Comparison of ENCODE assay signal across 46 mouse cellular contexts in the genomic region with DNA sequence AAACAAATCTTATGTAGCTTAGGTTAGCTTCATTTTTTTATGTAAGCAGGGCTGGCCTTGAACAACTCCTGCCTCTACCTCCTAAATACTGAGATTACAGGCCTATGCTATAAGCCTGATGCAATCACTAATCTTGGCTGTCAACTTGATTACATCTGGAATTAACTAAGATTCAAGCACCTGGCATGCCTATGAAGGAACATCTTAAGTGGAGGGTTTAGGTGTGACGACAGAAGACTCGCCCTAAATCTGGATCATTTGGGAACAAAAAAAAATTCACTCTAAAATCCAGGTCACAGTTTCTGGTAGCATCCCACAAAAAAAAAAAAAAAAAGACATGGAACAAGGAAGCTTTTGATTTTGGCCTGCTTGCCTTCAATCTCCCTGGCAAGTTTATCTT. TPM values are rescaled to one million over a fixed set of nuclear protein-coding genes. Genes with fewer than 3 reads are reported as not detected.
"Had no signal": no experiment of that assay in that cellular context is flagged by ENCODE, and none has a peak within 500 bp of the region (broad histone marks: within the 10 kb centered on the region; RNA-seq: fewer than 3 reads in every experiment).

No protein-coding gene starts in this region.

- H3K27ac ChIP-seq: limb, embryonic 10.5 days; limb, embryonic 12.5 days; limb, embryonic 13.5 days; limb, embryonic 15.5 days; liver, embryonic 12.5 days; liver, embryonic 13.5 days; liver, embryonic 14.5 days; liver, embryonic 15.5 days; lung, embryonic 15.5 days; macrophage; midbrain, embryonic 10.5 days; midbrain, embryonic 12.5 days; midbrain, embryonic 13.5 days; midbrain, embryonic 15.5 days; neural tube, embryonic 12.5 days had no signal

- DNase-seq: left cerebral cortex, postnatal 4 days; liver; liver, embryonic 13.5 days; liver, postnatal 0 days; lung, adult 18-20 months; lung, adult 2 months; lung, embryonic 14.5 days; lung, postnatal 10 days; lung, postnatal 14 days; midbrain, embryonic 14.5 days had no signal

- H3K4me3 ChIP-seq: limb, embryonic 10.5 days; limb, embryonic 12.5 days; limb, embryonic 13.5 days; limb, embryonic 15.5 days; liver, embryonic 12.5 days; liver, embryonic 13.5 days; liver, embryonic 15.5 days; lung, embryonic 15.5 days; megakaryocyte, embryonic 14.5 days; midbrain, embryonic 10.5 days; midbrain, embryonic 12.5 days; midbrain, embryonic 13.5 days; midbrain, embryonic 15.5 days; myocyte; neural tube, embryonic 12.5 days had no signal

RNA-seq across cellular contexts. Expression of a gene that starts 3.1 kb away (rescaled TPM):
- total RNA-seq: left cerebral cortex, adult 8-10 months; left cerebral cortex, postnatal 10 days; left cerebral cortex, postnatal 14 days; left cerebral cortex, postnatal 25 days; left cerebral cortex, postnatal 36 days; left cerebral cortex, postnatal 4 days; liver, adult 2 months; megakaryocyte progenitor cell, adult 5-6 weeks; megakaryocyte, adult 5-6 weeks; megakaryocyte-erythroid progenitor cell, adult 5-6 weeks; monocyte, adult 5-6 weeks had no signal
- polyA plus RNA-seq: limb, embryonic 10.5 days; limb, embryonic 11.5 days; limb, embryonic 12.5 days; limb, embryonic 13.5 days; liver, adult 2 months; liver, embryonic 11.5 days; liver, embryonic 12.5 days; liver, embryonic 13.5 days; liver, embryonic 15.5 days; liver, embryonic 16.5 days; liver, postnatal 0 days; lung, embryonic 14.5 days; lung, embryonic 15.5 days; lung, embryonic 16.5 days; lung, postnatal 0 days; macrophage; midbrain, embryonic 10.5 days; midbrain, embryonic 11.5 days; midbrain, embryonic 12.5 days; midbrain, embryonic 14.5 days; midbrain, postnatal 0 days; myocyte; neural tube, embryonic 11.5 days; neural tube, embryonic 12.5 days had no signal

RNA-seq across cellular contexts. Expression of a gene that starts 59.1 kb away (rescaled TPM):
- total RNA-seq: left cerebral cortex, adult 8-10 months; left cerebral cortex, postnatal 10 days; left cerebral cortex, postnatal 14 days; left cerebral cortex, postnatal 25 days; left cerebral cortex, postnatal 36 days; left cerebral cortex, postnatal 4 days; liver, adult 2 months; megakaryocyte progenitor cell, adult 5-6 weeks; megakaryocyte, adult 5-6 weeks; megakaryocyte-erythroid progenitor cell, adult 5-6 weeks; midbrain, postnatal 0 days; monocyte, adult 5-6 weeks had no signal
- polyA plus RNA-seq: limb, embryonic 10.5 days; limb, embryonic 11.5 days; limb, embryonic 12.5 days; limb, embryonic 13.5 days; limb, embryonic 14.5 days; limb, embryonic 15.5 days; liver, adult 2 months; liver, embryonic 11.5 days; liver, embryonic 12.5 days; liver, embryonic 13.5 days; liver, embryonic 14.5 days; liver, embryonic 15.5 days; liver, embryonic 16.5 days; liver, postnatal 0 days; macrophage; midbrain, embryonic 10.5 days; midbrain, embryonic 11.5 days; midbrain, embryonic 12.5 days; midbrain, embryonic 13.5 days; midbrain, embryonic 14.5 days; midbrain, embryonic 15.5 days; midbrain, embryonic 16.5 days; midbrain, postnatal 0 days; myocyte; neural tube, embryonic 11.5 days; neural tube, embryonic 12.5 days had no signal
